Mouse (Mus musculus): ENCODE results near the gene Nt5dc3.

- no peak for TF ChIP-seq CTCF (IDR thresholded peaks at IDR 0.05; ENCODE audit: control insufficient read depth, insufficient read depth, insufficient read length)
- TF ChIP-seq MAX (IDR thresholded peaks at IDR 0.05) = no peak
- TF ChIP-seq USF1 (IDR thresholded peaks at IDR 0.05; ENCODE audit: low read depth) = no peak
- no peak for TF ChIP-seq MYOG (IDR thresholded peaks at IDR 0.05; ENCODE audit: control insufficient read depth, extremely low read depth, insufficient read length)
Measured at GRCm38 (mm10) chr10:86838827-86839226, 60.0 kb downstream of the Nt5dc3 start.
